Mouse (Mus musculus) stomach, postnatal 0 days (tissue): ENCODE data around the gene Kpna2.
A peak's percentile ranks its signal among the peaks of the same experiment; 100 is the strongest.

Experiments used
- CTCF ChIP-seq: IDR thresholded peaks from 2 replicates; pipeline ENCODE4 v1.5.1; 2016; ENCODE audit warnings: antibody characterized with exemption, low read depth, mild to moderate bottlenecking, moderate library complexity
- EP300 ChIP-seq: optimal IDR thresholded peaks from 2 replicates; pipeline ENCODE3; 2016; ENCODE audit warnings: antibody characterized with exemption

- TF ChIP-seq EP300 (no peak), CTCF (peak; percentile 44)
These were observed 14.8 kb upstream of the Kpna2 start for GRCm38 (mm10) chr11:107014020-107014585.
